Mouse (Mus musculus) forebrain, embryonic 11.5 days (tissue): Measurements from ENCODE around the gene Ankrd6. TPM values are rescaled to one million over a fixed set of nuclear protein-coding genes. Genes with fewer than 3 reads are reported as not detected.

ENCODE experiments used
- ATAC-seq: fragments of 200-750 bp; cut with Nextera tagmentation; replicated peaks from 2 replicates; pipeline ENCODE4 v1.8.0; 2017; ENCODE audit warnings: moderate TSS enrichment; ENCODE audit not compliant: low FRiP score
- DNase-seq: peaks from one replicate; pipeline ENCODE4 v3.0.0-alpha.2; 2017; ENCODE audit warnings: low spot score
- H3K27ac ChIP-seq: fragments of 300-500 bp; sonication (generic); 2 replicates; pipeline ENCODE4 v1.5.1; 2014; ENCODE audit warnings: low read depth, low read length
- H3K27me3 ChIP-seq: fragments of 300-500 bp; sonication (generic); 2 replicates; pipeline ENCODE4 v1.6.1; 2014; ENCODE audit warnings: mild to moderate bottlenecking, low read length, mixed read lengths; ENCODE audit not compliant: control insufficient read depth, insufficient read depth
- H3K36me3 ChIP-seq: fragments of 300-500 bp; sonication (generic); 2 replicates; pipeline ENCODE4 v1.6.1; 2014; ENCODE audit warnings: mild to moderate bottlenecking, low read length, moderate library complexity, mixed read lengths; ENCODE audit not compliant: control insufficient read depth, insufficient read depth
- H3K4me1 ChIP-seq: fragments of 300-500 bp; sonication (generic); replicated peaks from 2 replicates; pipeline ENCODE4 v1.6.1; 2014; ENCODE audit warnings: low read length, mixed read lengths; ENCODE audit not compliant: control insufficient read depth, insufficient read depth
- H3K4me2 ChIP-seq: fragments of 300-500 bp; sonication (generic); 2 replicates; pipeline ENCODE4 v1.6.1; 2014; ENCODE audit warnings: low read depth, mild to moderate bottlenecking, low read length, moderate library complexity, mixed read lengths; ENCODE audit not compliant: severe bottlenecking
- H3K4me3 ChIP-seq: fragments of 300-500 bp; sonication (generic); 2 replicates; pipeline ENCODE4 v1.5.1; 2014; ENCODE audit warnings: low read depth, low read length
- H3K9ac ChIP-seq: fragments of 300-500 bp; sonication (generic); 2 replicates; pipeline ENCODE4 v1.6.1; 2014; ENCODE audit warnings: low read length
- H3K9me3 ChIP-seq: fragments of 300-500 bp; sonication (generic); 2 replicates; pipeline ENCODE4 v1.6.1; 2016; ENCODE audit warnings: low read length, mixed read lengths; ENCODE audit not compliant: control insufficient read depth
- WGBS: fragments of 180-500 bp; shearing (Covaris S2); extraction: QIAGEN DNeasy Blood & Tissue Kit; methylation state at CpG from one replicate; pipeline ENCODE4 v1.1.7; 2014; 5-methylcytosine and 5-hydroxymethylcytosine counted together
- polyA plus RNA-seq: library from polyadenylated mRNA; unstranded; fragments of >200 nt; fragmentation: Nextera tagmentation; extraction: Ambion mirVana; gene quantifications from 2 replicates; pipeline ENCODE4 v1.2.1, GENCODE M21; 2014

Gene Ankrd6
- polyA plus RNA-seq, 1 experiment from 2014 or later, result 16.8 TPM

DNA sequence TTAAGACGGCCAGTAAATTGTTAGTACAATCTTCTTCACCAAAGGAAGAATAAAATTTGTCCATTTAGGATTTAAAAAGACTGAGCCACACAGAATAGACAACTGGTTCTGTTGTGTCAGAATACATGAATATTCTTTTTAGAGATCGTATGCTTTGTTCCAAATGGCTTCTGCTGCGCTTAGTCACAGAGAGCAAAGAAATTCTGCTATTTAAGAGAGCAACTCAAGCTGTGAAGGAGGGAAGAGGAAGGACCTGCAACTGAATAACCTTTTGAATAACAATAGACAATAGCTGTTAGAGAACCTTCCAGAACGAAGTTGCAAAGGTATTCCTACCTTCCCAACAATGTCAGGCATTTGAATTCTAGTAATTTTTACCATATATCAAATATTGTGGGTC lies 9.7 kb downstream of the Ankrd6 start:
- H3K4me2 ChIP-seq, result no peak overlapping the region

DNA sequence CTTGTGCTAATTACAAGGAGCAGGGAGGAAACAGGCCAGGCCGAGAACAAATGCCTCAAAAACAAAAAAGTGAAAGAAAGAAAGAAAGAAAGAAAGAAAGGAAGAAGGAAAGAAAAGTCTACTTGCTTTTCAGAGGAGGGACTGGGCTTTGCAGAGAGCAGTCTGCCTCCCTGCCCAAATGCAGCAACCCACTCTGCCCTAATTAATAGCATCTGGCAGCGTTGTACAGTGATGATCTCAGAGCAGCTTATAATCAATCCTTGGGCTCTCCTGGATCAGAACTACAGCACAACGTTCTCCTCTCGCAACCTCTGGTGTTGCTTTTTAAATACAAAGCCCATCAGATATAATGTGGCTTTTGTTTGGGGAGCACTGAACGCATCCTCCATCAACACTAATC lies 10.7 kb downstream of the Ankrd6 start:
- DNase-seq, result no peak
- Histone ChIP-seq H3K27ac (peak overlapping the region; percentile 31; the same call in 1 of the 2 replicates), H3K9ac (no peak overlapping the region), H3K4me3 (no peak overlapping the region), H3K36me3 (no peaks in the 10 kb centered on the region), H3K9me3 (no peaks in the 10 kb centered on the region), H3K4me1 (peaks cover 5% of the 10 kb centered on the region; the same call in 1 of the 2 replicates), H3K4me2 (no peak overlapping the region), H3K27me3 (no peaks in the 10 kb centered on the region)
- ATAC-seq, result no peak
- 49% methylated on average over 5 of the region's 5 CpGs for WGBS

More for the DNA sequence above, 9.7 kb downstream of the Ankrd6 start:
- H3K27me3 ChIP-seq, result no peaks in the 10 kb centered on the region
- H3K36me3 ChIP-seq, result no peaks in the 10 kb centered on the region
- WGBS, result 68% methylated on average over 4 of the region's 4 CpGs
- H3K9ac ChIP-seq, result no peak overlapping the region
- H3K4me3 ChIP-seq, result no peak overlapping the region
- no peak for DNase-seq
- ATAC-seq, result no peak
- peaks cover 5% of the 10 kb centered on the region; the same call in 1 of the 2 replicates for H3K4me1 ChIP-seq
- no peaks in the 10 kb centered on the region for H3K9me3 ChIP-seq
- no peak overlapping the region for H3K27ac ChIP-seq

DNA sequence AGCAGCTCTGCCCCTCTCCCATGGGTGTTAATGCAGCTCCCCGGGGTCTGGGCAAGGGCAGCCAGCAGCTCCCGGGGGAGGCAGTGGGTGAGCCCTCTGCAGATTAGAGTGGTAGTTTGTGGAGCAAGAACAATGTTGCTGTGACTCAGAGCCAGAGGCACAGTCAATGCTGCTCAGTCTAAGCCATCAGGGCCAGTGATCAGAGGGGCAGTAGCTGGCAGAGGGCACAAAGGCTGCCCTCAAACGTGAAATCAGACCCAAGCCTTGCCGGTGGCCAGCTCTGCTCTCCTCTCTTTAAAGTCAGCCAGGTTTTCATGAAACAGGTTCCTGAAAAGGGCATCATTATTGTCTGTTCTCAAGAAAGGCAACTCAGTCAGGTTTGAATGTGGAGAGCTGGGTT lies 11.1 kb downstream of the Ankrd6 start:
- H3K9ac ChIP-seq, result no peak overlapping the region
- no peak overlapping the region for H3K4me3 ChIP-seq
- H3K9me3 ChIP-seq, result no peaks in the 10 kb centered on the region
- DNase-seq (no peak), ATAC-seq (no peak)
- no peaks in the 10 kb centered on the region for H3K36me3 ChIP-seq
- 33% methylated on average over 4 of the region's 4 CpGs for WGBS
- no peak overlapping the region for H3K4me2 ChIP-seq
- H3K4me1 ChIP-seq, result peaks cover 5% of the 10 kb centered on the region; the same call in 1 of the 2 replicates
- peak overlapping the region; percentile 31; the same call in 1 of the 2 replicates for H3K27ac ChIP-seq
- H3K27me3 ChIP-seq, result no peaks in the 10 kb centered on the region

DNA sequence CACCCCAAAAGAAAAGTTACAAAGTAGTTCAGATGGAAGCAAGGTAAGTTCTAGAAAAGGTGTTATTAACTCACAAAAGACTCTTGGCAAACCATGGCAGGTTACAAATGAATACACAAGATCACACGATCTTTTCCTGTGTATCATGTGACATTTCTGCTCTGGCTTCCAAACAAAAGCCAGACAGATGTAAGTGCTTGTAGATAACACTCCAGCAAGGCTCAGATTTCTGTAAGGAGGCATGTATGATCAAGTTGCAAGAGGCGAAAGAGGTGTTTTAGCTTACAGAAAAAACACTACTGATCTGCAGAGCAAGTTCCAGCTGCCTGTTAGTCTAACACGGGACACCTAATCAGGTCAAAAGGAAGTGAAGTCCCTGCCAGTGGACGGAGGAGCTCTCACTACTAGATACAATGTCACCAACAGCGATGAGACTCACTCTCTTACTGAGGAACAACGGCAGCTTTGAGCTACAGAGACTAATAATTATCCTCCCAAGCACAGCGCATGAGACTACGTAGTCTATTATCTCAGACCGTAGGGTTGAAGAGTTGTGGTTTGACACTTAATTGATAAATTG lies 13.8 kb downstream of the Ankrd6 start:
- no peak overlapping the region for H3K4me2 ChIP-seq
- peaks cover 5% of the 10 kb centered on the region; the same call in 1 of the 2 replicates for H3K4me1 ChIP-seq
- no peaks in the 10 kb centered on the region for H3K36me3 ChIP-seq
- DNase-seq (no peak), ATAC-seq (no peak)
- no peaks in the 10 kb centered on the region for H3K27me3 ChIP-seq
- H3K9ac ChIP-seq, result no peak overlapping the region
- no peak overlapping the region for H3K27ac ChIP-seq
- H3K9me3 ChIP-seq, result no peaks in the 10 kb centered on the region
- WGBS, result 68% methylated on average over 9 of the region's 9 CpGs
- H3K4me3 ChIP-seq, result no peak overlapping the region

DNA sequence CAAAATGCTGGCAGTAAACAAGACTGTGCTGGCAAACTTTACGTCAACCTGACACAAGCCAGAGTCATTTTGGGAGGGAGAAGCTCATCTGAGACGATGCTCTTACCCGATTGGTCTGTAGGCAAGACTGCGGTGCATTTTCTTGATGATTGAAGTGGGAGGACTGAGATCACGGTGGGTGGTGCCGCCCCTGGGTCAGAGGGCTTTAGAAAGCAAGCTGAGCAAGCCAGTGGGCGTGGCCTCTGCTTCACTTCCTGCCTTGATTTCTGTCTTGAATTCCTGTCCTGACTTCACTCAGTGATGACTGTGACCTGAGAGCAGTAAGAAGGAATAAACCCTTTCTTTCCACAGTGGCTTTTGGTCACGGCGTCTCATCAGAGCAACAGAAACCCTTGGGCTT lies 18.6 kb downstream of the Ankrd6 start:
- H3K27ac ChIP-seq, result no peak overlapping the region
- no peaks in the 10 kb centered on the region for H3K4me1 ChIP-seq
- no peaks in the 10 kb centered on the region for H3K9me3 ChIP-seq
- H3K36me3 ChIP-seq, result no peaks in the 10 kb centered on the region
- no peak overlapping the region for H3K4me2 ChIP-seq
- H3K27me3 ChIP-seq, result no peaks in the 10 kb centered on the region
- DNase-seq (no peak), ATAC-seq (no peak)
- WGBS, result 65% methylated on average over 9 of the region's 9 CpGs
- no peak overlapping the region for H3K4me3 ChIP-seq
- no peak overlapping the region for H3K9ac ChIP-seq

DNA sequence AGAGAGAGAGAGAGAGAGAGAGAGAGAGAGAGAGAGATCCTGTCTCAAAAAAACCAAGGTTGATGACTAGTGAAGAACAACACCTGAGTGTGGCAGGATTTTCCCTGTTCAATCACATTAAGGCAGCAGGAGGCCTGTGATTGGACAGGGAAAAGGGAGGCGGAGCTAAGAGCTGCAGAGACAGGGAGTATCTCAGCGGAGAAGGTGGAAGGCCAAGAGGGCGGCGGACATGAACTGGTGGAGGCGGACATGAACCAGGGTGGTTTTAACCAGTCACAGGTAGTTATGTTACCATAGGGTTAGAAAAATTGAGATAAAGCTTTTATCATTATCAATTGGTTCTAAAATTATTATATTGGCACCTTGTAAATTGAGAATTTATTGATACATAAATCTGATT lies 20.9 kb downstream of the Ankrd6 start:
- Histone ChIP-seq H3K4me2 (no peak overlapping the region), H3K9ac (no peak overlapping the region), H3K9me3 (no peaks in the 10 kb centered on the region), H3K4me1 (no peaks in the 10 kb centered on the region), H3K36me3 (no peaks in the 10 kb centered on the region), H3K4me3 (no peak overlapping the region), H3K27ac (no peak overlapping the region), H3K27me3 (no peaks in the 10 kb centered on the region)
- DNase-seq (no peak), ATAC-seq (no peak)
- 97% methylated on average over 5 of the region's 5 CpGs for WGBS

DNA sequence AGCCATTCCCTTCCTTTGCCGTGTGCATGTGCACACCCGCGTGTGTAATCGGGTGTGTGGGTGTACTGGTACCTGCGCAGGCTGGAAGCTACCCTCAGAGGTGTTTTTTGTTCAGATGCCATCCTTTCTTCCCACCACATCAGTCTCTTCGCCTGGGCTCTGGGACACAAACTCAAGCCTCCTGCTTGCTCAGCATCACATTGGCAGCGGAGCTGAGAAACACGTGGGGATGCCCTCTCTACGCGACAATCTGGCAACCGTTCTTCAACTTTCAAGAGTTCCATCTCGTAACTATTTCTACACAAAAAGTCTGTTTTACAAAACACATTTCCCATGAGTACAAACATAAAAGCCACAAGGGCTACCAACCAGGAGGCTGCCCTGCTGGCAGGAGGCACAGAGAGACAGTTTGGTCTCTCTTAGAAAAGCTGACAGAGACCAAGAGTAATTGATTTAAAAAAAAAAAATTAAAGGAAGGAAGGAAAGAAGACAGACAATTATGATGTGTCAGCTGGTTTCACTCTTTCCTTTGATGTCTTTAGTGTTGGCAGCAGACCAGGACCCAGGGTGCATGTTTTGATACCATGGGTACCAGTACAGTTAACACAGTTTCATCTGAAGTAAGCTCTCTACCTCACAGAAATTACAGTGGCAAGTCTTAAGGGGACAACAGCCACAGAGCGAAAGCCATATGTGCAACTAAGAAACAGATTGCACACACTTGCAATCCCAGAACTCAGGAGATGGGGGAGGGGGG lies 21.8 kb downstream of the Ankrd6 start:
- Histone ChIP-seq H3K27ac (no peak overlapping the region), H3K4me1 (peaks cover 2% of the 10 kb centered on the region; the same call in 1 of the 2 replicates), H3K36me3 (no peaks in the 10 kb centered on the region), H3K9ac (no peak overlapping the region), H3K9me3 (no peaks in the 10 kb centered on the region), H3K4me2 (no peak overlapping the region), H3K27me3 (no peaks in the 10 kb centered on the region), H3K4me3 (no peak overlapping the region)
- no peak for DNase-seq
- WGBS, result 95% methylated on average over 13 of the region's 13 CpGs
- ATAC-seq, result no peak

DNA sequence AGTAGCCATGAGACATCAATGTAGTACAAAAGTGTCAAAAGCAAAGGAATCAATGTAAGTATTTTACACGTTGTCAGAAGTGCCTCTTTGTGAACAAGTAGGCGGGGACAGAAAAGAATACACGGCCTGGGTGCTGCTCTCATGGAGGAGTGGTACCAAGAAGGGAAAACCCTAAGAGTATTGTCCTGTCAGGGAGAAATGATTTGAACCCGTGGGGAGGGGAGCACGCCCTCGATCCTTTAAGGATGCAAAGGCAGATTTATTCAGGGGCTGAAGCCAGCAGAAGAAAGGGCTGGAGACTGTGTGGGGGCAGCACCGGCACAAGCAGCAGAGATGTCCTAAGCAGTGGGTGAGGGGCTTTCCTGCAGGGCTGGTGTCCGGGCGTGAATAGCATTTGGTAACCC lies 26.7 kb downstream of the Ankrd6 start:
- Histone ChIP-seq H3K4me1 (peaks cover 13% of the 10 kb centered on the region; the same call in 1 of the 2 replicates), H3K27me3 (no peaks in the 10 kb centered on the region), H3K4me3 (no peak overlapping the region), H3K9ac (peak overlapping the region; percentile 55), H3K36me3 (no peaks in the 10 kb centered on the region), H3K4me2 (peak overlapping the region; percentile 42), H3K27ac (peak overlapping the region; percentile 93), H3K9me3 (no peaks in the 10 kb centered on the region)
- WGBS, result 5% methylated on average over 9 of the region's 9 CpGs
- ATAC-seq (peak; percentile 75), DNase-seq (peak; percentile 63)
